Mouse (Mus musculus) stomach, embryonic 15.5 days (tissue): ENCODE measurements around the gene Cep250. TPM values are rescaled to one million over a fixed set of nuclear protein-coding genes. Genes with fewer than 3 reads are reported as not detected.
A peak's percentile ranks its signal among the peaks of the same experiment; 100 is the strongest.

Experiments used
- ATAC-seq: fragments of 200-750 bp; cut with Nextera tagmentation; 2 replicates; pipeline ENCODE4 v1.8.0; 2017; ENCODE audit warnings: low read depth, moderate number of reproducible peaks, moderate TSS enrichment; ENCODE audit not compliant: insufficient read depth, low FRiP score
- H3K27ac ChIP-seq: fragments of 300-500 bp; sonication (generic); 2 replicates; pipeline ENCODE4 v1.5.1; 2015; ENCODE audit warnings: mild to moderate bottlenecking, inconsistent platforms
- H3K27me3 ChIP-seq: fragments of 300-500 bp; sonication (generic); replicated peaks from 2 replicates; pipeline ENCODE4 v1.6.1; 2015; ENCODE audit warnings: inconsistent platforms
- H3K36me3 ChIP-seq: fragments of 300-500 bp; sonication (generic); 2 replicates; pipeline ENCODE4 v1.6.1; 2015; ENCODE audit warnings: inconsistent platforms
- H3K4me1 ChIP-seq: fragments of 300-500 bp; sonication (generic); 2 replicates; pipeline ENCODE4 v1.6.1; 2015; ENCODE audit warnings: inconsistent platforms
- H3K4me2 ChIP-seq: fragments of 300-500 bp; sonication (generic); 2 replicates; pipeline ENCODE4 v1.6.1; 2015; ENCODE audit warnings: mild to moderate bottlenecking, inconsistent platforms
- H3K4me3 ChIP-seq: fragments of 300-500 bp; sonication (generic); replicated peaks from 2 replicates; pipeline ENCODE4 v1.5.1; 2015; ENCODE audit warnings: inconsistent platforms
- H3K9ac ChIP-seq: fragments of 300-500 bp; sonication (generic); 2 replicates; pipeline ENCODE4 v1.6.1; 2015; ENCODE audit warnings: inconsistent platforms
- H3K9me3 ChIP-seq: fragments of 300-500 bp; sonication (generic); 2 replicates; pipeline ENCODE4 v1.6.1; 2016; ENCODE audit warnings: inconsistent platforms
- WGBS: fragments of 180-500 bp; shearing (Covaris S2); methylation state at CpG from one replicate; pipeline ENCODE4 v1.1.7; 2015; 5-methylcytosine and 5-hydroxymethylcytosine counted together
- polyA plus RNA-seq: library from polyadenylated mRNA; unstranded; fragments of >200 nt; fragmentation: Nextera tagmentation; extraction: Ambion mirVana; gene quantifications from 2 replicates; pipeline ENCODE4 v1.2.1, GENCODE M21; 2015

Cep250 gene
- polyA plus RNA-seq, 1 experiment from 2014 or later: 21.3 TPM

DNA sequence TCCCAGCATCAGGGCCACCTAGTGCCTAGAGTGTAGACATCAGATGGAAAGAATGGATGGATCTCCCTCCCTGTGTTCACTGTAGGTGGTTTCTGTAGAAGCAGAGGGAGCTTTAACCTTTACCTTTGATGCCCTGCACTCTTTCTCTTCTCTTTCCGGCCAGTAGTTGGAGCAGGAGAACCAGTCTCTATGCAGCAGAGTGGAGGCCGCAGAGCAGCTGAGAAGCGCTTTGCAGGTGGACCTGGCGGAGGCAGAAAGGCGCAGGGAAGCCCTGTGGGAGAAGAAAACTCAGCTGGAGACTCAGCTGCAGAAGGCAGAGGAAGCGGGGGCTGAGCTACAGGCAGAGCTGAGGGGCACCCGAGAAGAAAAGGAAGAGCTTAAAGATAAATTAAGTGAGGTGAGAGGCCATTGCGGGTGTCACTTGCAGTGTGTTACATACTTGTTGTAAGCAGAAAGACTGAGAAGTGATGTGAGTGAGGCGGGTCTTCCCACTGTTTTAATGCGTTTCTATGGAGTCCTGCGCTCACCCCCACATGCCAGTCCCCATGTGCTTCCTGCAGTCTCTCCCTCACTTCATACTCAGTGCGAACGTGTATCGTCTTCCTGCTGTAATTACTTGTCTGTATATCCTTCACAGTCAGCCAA, 18.0 kb downstream of the Cep250 start:
- WGBS: 74% methylated on average over 14 of the region's 14 CpGs
- H3K27ac ChIP-seq: no peak overlapping the region
- no peak overlapping the region for H3K9ac ChIP-seq
- H3K9me3 ChIP-seq: no peaks in the 10 kb centered on the region
- no peak overlapping the region for H3K4me3 ChIP-seq
- no peak for ATAC-seq
- H3K36me3 ChIP-seq: peaks cover 67% of the 10 kb centered on the region
- no peak overlapping the region for H3K4me2 ChIP-seq
- no peaks in the 10 kb centered on the region for H3K4me1 ChIP-seq
- H3K27me3 ChIP-seq: no peaks in the 10 kb centered on the region

DNA sequence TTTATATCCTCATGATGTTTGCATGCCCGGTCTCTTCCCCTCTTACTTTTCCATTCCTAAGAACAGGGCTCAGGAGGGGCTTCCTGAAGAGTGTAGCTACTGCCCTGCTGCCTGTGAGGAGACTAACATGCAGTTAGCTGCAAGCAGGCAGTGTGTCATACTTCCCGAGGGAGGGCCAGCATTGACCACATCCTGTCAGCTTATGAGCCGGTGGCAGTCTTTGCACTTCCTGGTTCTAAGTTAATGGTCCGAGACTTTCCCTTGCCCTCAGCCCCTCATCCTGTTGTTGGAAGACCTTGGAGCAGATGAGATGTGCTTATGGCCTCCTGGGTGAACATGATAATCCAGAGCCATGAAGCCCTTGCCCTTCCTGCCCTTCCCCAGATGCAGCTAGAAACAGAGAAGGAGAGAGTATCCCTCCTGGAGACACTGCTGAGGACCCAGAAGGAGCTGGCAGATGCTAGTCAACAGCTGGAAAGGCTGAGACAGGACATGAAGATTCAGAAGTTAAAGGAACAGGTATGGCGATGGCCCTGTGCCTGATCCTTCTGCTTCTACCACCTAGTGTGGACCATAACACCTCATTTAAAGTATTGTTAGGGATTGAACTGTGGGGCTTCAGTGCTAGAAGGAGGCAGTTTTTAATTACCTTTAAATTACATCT, 23.2 kb downstream of the Cep250 start:
- no peaks in the 10 kb centered on the region for H3K27me3 ChIP-seq
- H3K4me2 ChIP-seq: no peak overlapping the region
- H3K36me3 ChIP-seq: peaks cover 74% of the 10 kb centered on the region
- H3K9ac ChIP-seq: no peak overlapping the region
- no peak overlapping the region for H3K4me3 ChIP-seq
- H3K27ac ChIP-seq: no peak overlapping the region
- ATAC-seq: no peak
- H3K9me3 ChIP-seq: no peaks in the 10 kb centered on the region
- 80% methylated on average over 5 of the region's 5 CpGs for WGBS
- no peaks in the 10 kb centered on the region for H3K4me1 ChIP-seq

DNA sequence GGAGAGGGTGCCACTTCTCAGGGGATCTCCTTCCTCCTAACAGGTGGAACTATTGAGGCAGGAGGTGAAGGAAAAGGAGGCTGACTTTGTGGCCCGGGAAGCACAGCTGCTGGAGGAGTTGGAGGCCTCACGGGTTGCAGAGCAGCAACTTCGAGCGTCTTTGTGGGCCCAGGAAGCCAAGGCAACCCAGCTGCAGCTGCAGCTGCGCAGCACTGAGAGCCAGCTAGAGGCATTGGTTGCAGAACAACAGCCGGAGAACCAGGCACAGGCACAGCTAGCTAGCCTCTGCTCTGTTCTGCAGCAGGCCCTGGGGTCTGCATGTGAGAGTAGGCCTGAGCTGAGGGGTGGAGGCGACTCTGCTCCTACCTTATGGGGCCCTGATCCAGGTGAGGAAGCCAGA, 29.5 kb downstream of the Cep250 start:
- Histone ChIP-seq H3K36me3 (peaks cover 61% of the 10 kb centered on the region), H3K9me3 (no peaks in the 10 kb centered on the region)

DNA sequence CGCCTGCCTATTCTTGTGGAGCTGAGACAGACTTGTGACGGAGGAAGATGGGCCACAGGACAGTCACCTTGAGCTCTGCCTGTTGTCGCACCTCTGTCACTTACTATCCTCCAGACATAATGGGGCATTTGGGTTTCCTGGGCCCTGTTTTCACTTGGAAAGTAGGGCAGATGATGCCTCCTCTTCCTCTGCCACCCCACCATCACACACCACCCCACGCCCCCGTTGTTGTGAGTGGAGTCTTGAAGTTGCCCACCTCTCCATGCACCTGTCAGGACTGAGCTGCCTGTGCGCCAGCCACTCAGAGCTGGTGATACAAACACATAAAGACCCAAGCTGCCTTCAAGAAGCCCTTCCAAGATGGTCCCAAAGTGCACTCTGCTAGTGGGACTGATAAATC, 30.9 kb downstream of the Cep250 start:
- H3K4me1 ChIP-seq: no peaks in the 10 kb centered on the region
- H3K9me3 ChIP-seq: no peaks in the 10 kb centered on the region
- no peak overlapping the region for H3K27ac ChIP-seq
- ATAC-seq: no peak
- 91% methylated on average over 6 of the region's 6 CpGs for WGBS
- H3K4me3 ChIP-seq: no peak overlapping the region
- H3K27me3 ChIP-seq: no peaks in the 10 kb centered on the region
- peaks cover 63% of the 10 kb centered on the region for H3K36me3 ChIP-seq
- H3K9ac ChIP-seq: no peak overlapping the region
- no peak overlapping the region for H3K4me2 ChIP-seq

More for the DNA sequence above, 29.5 kb downstream of the Cep250 start:
- no peaks in the 10 kb centered on the region for H3K27me3 ChIP-seq
- H3K4me2 ChIP-seq: no peak overlapping the region
- WGBS: 91% methylated on average over 7 of the region's 7 CpGs
- no peaks in the 10 kb centered on the region for H3K4me1 ChIP-seq
- no peak overlapping the region for H3K4me3 ChIP-seq
- H3K9ac ChIP-seq: no peak overlapping the region
- ATAC-seq: no peak
- H3K27ac ChIP-seq: no peak overlapping the region

DNA sequence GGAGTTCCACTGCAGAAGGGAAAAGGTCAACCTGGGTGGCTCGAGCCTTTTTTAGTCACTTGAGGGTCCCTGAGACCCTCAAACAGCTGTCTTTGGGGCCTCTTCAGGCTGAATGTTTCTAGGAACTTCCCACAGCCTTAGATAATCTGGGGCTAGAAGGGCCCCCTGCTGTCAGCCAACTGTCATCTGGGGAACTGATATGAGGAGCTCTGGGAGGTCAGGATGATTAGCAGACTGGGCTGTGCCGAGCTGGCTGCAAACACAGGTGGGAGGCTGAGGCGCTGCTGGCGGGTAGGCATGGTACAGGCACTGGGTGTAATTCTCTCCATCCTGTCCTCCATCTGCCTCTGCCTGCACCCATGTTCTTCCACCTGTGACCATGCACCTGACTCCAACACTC, 32.8 kb downstream of the Cep250 start:
- Histone ChIP-seq H3K27me3 (no peaks in the 10 kb centered on the region), H3K4me2 (no peak overlapping the region), H3K9ac (no peak overlapping the region), H3K4me1 (no peaks in the 10 kb centered on the region), H3K36me3 (peaks cover 69% of the 10 kb centered on the region), H3K4me3 (no peak overlapping the region), H3K9me3 (no peaks in the 10 kb centered on the region), H3K27ac (no peak overlapping the region)
- ATAC-seq: peak; percentile 91
- WGBS: 58% methylated on average over 4 of the region's 4 CpGs

DNA sequence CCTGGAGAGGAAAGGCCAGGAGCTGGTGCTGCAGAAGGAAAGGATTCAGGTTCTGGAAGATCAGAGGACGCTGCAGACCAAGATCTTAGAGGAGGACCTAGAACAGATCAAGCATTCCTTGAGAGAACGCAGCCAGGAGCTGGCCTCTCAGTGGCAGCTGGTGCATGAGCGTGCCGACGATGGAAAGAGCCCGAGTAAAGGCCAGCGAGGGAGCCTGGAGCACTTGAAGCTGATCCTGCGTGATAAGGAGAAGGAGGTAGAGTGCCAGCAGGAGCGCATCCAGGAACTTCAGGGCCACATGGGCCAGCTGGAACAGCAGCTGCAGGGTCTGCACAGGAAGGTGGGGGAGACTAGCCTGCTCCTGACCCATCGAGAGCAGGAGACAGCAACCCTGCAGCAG, 34.9 kb downstream of the Cep250 start:
- peaks cover 73% of the 10 kb centered on the region for H3K36me3 ChIP-seq
- H3K4me2 ChIP-seq: no peak overlapping the region
- H3K27ac ChIP-seq: no peak overlapping the region

DNA sequence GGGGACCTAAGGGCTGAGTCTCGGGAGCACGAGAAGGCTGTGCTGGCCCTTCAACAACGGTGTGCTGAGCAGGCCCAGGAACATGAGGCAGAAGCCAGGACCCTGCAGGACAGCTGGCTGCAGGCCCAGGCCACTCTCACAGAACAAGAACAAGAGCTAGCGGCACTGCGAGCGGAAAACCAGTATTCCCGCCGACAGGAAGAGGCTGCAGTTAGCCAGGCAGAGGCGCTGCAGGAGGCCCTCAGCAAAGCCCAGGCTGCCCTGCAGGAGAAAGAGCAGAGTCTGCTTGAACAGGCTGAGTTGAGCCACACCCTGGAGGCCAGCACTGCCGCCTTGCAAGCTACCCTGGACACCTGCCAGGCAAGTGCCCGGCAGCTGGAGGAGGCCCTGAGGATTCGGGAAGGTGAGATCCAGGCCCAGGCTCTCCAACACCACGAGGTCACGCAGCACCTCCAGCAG, 35.6 kb downstream of the Cep250 start:
- H3K4me1 ChIP-seq: no peaks in the 10 kb centered on the region
- H3K9me3 ChIP-seq: no peaks in the 10 kb centered on the region
- H3K36me3 ChIP-seq: peaks cover 76% of the 10 kb centered on the region
- no peak overlapping the region for H3K4me3 ChIP-seq
- H3K9ac ChIP-seq: no peak overlapping the region
- peak; percentile 59 for ATAC-seq
- no peaks in the 10 kb centered on the region for H3K27me3 ChIP-seq
- no peak overlapping the region for H3K4me2 ChIP-seq
- WGBS: 72% methylated on average over 14 of the region's 14 CpGs
- no peak overlapping the region for H3K27ac ChIP-seq

More for the DNA sequence above, 34.9 kb downstream of the Cep250 start:
- no peak for ATAC-seq
- Histone ChIP-seq H3K9ac (no peak overlapping the region), H3K27me3 (no peaks in the 10 kb centered on the region), H3K4me3 (no peak overlapping the region), H3K9me3 (no peaks in the 10 kb centered on the region), H3K4me1 (no peaks in the 10 kb centered on the region)
- 92% methylated on average over 10 of the region's 10 CpGs for WGBS

DNA sequence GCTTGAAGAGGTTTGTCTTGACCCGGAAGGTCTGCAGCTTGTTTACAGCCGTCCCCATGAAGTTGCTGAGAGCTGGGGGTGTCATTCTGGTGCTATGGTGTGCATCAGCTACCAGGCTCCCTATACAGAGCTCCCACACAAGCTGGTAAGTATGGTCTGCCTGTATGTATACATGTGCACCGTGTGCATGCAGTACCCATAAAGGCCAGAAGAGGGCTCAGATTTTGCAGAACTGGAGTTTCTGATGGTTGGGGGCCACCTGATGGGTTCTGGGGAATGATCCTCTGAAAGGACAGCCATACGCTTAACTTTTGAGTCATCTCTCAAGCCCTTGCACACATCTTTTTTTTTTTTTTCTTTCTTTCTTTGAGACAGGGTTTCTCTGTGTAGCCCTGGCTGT, 49.1 kb downstream of the Cep250 start:
- no peaks in the 10 kb centered on the region for H3K27me3 ChIP-seq
- H3K36me3 ChIP-seq: peaks cover 6% of the 10 kb centered on the region; the same call in 1 of the 2 replicates
- no peak overlapping the region for H3K4me2 ChIP-seq
- no peak for ATAC-seq
- 96% methylated on average over 4 of the region's 4 CpGs for WGBS
- H3K4me3 ChIP-seq: no peak overlapping the region
- 0 out of 2 replicates have a peak, but pooled peaks cover 8% of the 10 kb centered on the region for H3K4me1 ChIP-seq
- H3K9ac ChIP-seq: no peak overlapping the region
- H3K9me3 ChIP-seq: no peaks in the 10 kb centered on the region
- no peak overlapping the region for H3K27ac ChIP-seq

DNA sequence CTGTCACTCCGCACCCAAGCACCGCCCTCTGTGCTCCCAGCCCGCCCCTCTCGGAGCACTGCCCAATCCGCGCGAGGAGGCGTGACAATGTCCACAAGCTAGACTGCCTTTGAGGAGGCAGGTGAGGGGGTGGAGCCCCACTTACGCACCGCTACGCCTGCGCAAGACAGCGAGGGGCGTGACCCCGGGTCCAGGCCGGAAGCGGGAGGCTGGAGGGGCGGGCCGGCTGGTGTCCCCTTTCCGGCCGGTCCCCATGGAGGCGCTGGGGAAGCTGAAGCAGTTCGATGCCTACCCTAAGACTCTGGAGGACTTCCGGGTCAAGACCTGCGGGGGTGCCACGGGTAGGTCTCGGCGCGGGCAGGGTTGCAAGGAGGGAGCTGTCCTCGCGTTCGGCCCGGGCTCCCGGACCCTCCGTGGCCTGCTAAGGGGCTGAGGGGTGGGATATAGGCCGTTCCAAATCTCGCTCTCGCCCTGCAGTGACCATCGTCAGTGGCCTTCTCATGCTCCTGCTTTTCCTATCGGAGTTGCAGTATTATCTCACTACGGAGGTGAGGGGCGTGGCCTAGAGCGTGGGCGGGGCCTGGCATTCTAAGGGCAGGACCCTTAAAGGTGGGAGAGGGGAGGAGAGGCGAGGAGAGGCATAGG, 51.8 kb downstream of the Cep250 start, which contains the start of the genes 6430550D23Rik and Ergic3:
TSS of gene 6430550D23Rik (minus strand) at position 90 of the 645 bp plus-strand sequence.
TSS of gene Ergic3 (plus strand) at position 158 of the 645 bp plus-strand sequence.
- H3K27me3 ChIP-seq: no peaks in the 10 kb centered on the region
- peak within 1 kb of the TSS; percentile 71 for H3K9ac ChIP-seq
- peak within 1 kb of the TSS; percentile 69 for H3K27ac ChIP-seq
- peak within 1 kb of the TSS; percentile 77 for H3K4me2 ChIP-seq
- peaks cover 29% of the 10 kb centered on the region for H3K36me3 ChIP-seq
- under 1% methylated on average over 45 of the region's 45 CpGs for WGBS
- H3K4me1 ChIP-seq: 0 out of 2 replicates have a peak, but pooled peaks cover 8% of the 10 kb centered on the region
- ATAC-seq: peak; percentile 100
- peak within 1 kb of the TSS; percentile 98 for H3K4me3 ChIP-seq
- H3K9me3 ChIP-seq: no peaks in the 10 kb centered on the region

DNA sequence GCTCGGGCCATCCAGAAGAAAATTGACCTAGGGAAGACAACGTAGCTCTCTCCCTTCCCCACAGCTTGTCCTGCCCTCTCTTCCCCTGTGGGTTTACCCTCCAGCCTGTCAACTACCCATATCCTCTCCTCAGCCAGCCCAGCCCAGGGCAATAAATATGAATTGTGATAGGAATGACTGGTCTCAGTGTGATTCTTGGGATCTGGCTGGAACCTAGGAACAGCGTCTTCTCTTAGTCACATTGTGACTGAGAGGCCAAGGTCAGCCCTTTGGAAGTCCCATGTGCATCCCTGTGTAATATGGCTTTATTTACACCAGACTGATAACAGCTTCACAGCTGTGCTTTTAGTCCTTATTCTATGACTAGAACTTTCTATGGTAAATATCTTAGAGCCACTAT, 61.8 kb downstream of the Cep250 start:
- 79% methylated on average over 3 of the region's 3 CpGs for WGBS
- H3K27me3 ChIP-seq: no peaks in the 10 kb centered on the region
- no peak overlapping the region for H3K4me3 ChIP-seq
- no peaks in the 10 kb centered on the region for H3K9me3 ChIP-seq
- H3K4me1 ChIP-seq: no peaks in the 10 kb centered on the region
- H3K36me3 ChIP-seq: peaks cover 48% of the 10 kb centered on the region
- ATAC-seq: no peak
- H3K27ac ChIP-seq: no peak overlapping the region
- no peak overlapping the region for H3K9ac ChIP-seq
- H3K4me2 ChIP-seq: no peak overlapping the region

DNA sequence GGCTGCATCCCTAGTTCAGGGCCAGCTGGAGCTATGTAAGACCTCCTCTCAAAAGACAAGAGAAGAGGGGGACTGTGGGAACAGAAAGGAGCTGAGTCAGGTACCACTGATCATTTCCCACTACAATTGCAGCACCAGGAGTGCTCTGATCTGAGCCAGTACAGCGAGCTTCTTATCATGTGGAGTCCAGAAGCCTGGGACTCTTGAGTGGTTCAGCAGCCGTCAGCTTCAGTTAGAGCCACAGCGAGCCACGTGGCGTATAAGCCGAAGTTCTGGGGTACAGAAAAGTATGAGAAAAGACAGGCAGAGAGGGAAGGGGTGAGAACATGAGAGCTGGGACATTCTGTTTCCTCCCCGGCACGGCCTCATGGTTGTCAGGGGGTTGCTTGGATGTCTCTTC, 65.0 kb downstream of the Cep250 start:
- Histone ChIP-seq H3K27me3 (no peaks in the 10 kb centered on the region), H3K9me3 (no peaks in the 10 kb centered on the region), H3K4me3 (no peak overlapping the region), H3K4me1 (no peaks in the 10 kb centered on the region), H3K36me3 (peaks cover 26% of the 10 kb centered on the region), H3K9ac (no peak overlapping the region), H3K27ac (no peak overlapping the region), H3K4me2 (no peak overlapping the region)
- no peak for ATAC-seq
- 81% methylated on average over 8 of the region's 8 CpGs for WGBS

DNA sequence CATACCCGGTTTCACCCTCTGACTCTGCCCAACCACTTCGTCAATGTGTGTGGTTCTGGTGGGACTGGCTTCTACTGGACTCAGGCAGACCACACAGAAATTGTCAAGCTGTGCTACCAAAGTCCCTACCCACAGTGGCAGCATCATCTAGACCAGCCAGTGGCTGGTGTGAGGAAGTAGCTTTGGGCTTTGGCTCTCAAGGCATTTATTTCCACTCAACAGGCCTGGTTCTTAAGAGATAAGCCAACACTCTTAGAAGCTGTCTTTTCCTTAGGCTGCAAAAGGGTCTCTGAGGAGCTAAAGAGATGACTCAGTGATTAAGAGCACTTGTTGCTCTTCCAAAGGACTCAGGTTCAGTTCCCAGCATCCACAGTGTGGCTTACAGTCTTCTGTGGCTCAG, 65.5 kb downstream of the Cep250 start:
- WGBS: 85% methylated on average over 2 of the region's 2 CpGs
- H3K4me1 ChIP-seq: no peaks in the 10 kb centered on the region
- no peak for ATAC-seq

More for the DNA sequence above, 65.5 kb downstream of the Cep250 start:
- Histone ChIP-seq H3K9me3 (no peaks in the 10 kb centered on the region), H3K4me2 (no peak overlapping the region), H3K9ac (no peak overlapping the region), H3K27me3 (no peaks in the 10 kb centered on the region), H3K36me3 (peaks cover 20% of the 10 kb centered on the region), H3K27ac (no peak overlapping the region), H3K4me3 (no peak overlapping the region)
